Mouse (Mus musculus): ENCODE measurements around the gene Pi16. TPM values are rescaled to one million over a fixed set of nuclear protein-coding genes. Genes with fewer than 3 reads are reported as not detected.

Gene Pi16
- total RNA-seq, 2 experiments from 2014 or later: 0.98 to 1.5 TPM

GRCm38 (mm10) chr17:29326531-29327529, 9.3 kb downstream of the Pi16 start:
- no peak for DNase-seq (ENCODE audit: extremely low spot score in 1 of 2, low spot score in 1 of 2)

- no peak for DNase-seq (ENCODE audit: extremely low spot score in 1 of 2, low spot score in 1 of 2)
Observed at GRCm38 (mm10) chr17:29327691-29328090, 10.2 kb downstream of the Pi16 start.

GRCm38 (mm10) chr17:29330221-29330620, 12.7 kb downstream of the Pi16 start:
- DNase-seq (ENCODE audit: extremely low spot score in 1 of 2, low spot score in 1 of 2): no peak

- DNase-seq (ENCODE audit: extremely low spot score in 1 of 2, low spot score in 1 of 2): no peak
Observed at GRCm38 (mm10) chr17:29330671-29331410, 13.4 kb downstream of the Pi16 start.

GRCm38 (mm10) chr17:29332186-29332685, 14.8 kb downstream of the Pi16 start:
- no peak for DNase-seq (ENCODE audit: extremely low spot score in 1 of 2, low spot score in 1 of 2)

- DNase-seq (ENCODE audit: extremely low spot score in 1 of 2, low spot score in 1 of 2): no peak
Observed at GRCm38 (mm10) chr17:29336266-29336990, 18.9 kb downstream of the Pi16 start.

GRCm38 (mm10) chr17:29337979-29338823, 20.7 kb downstream of the Pi16 start:
- no peak for DNase-seq (ENCODE audit: extremely low spot score in 1 of 2, low spot score in 1 of 2)

- DNase-seq (ENCODE audit: extremely low spot score in 1 of 2, low spot score in 1 of 2): no peak
Observed at GRCm38 (mm10) chr17:29339170-29339768, 21.8 kb downstream of the Pi16 start.

- DNase-seq (ENCODE audit: extremely low spot score in 1 of 2, low spot score in 1 of 2): no peak
Observed at GRCm38 (mm10) chr17:29340406-29341261, 23.2 kb downstream of the Pi16 start.

- DNase-seq (ENCODE audit: extremely low spot score in 1 of 2, low spot score in 1 of 2): no peak
Observed at GRCm38 (mm10) chr17:29341591-29342003, 24.1 kb downstream of the Pi16 start.

- no peak for DNase-seq (ENCODE audit: extremely low spot score in 1 of 2, low spot score in 1 of 2)
Observed at GRCm38 (mm10) chr17:29342010-29342910, 24.8 kb downstream of the Pi16 start.

GRCm38 (mm10) chr17:29343241-29343640, 25.8 kb downstream of the Pi16 start:
- DNase-seq (ENCODE audit: extremely low spot score in 1 of 2, low spot score in 1 of 2): no peak

GRCm38 (mm10) chr17:29345272-29345671, 27.8 kb downstream of the Pi16 start:
- DNase-seq (ENCODE audit: extremely low spot score in 1 of 2, low spot score in 1 of 2): no peak

GRCm38 (mm10) chr17:29346496-29347125, 29.1 kb downstream of the Pi16 start:
- peak in 1 of 2 experiments; percentile 41 for DNase-seq (ENCODE audit: extremely low spot score in 1 of 2, low spot score in 1 of 2)

GRCm38 (mm10) chr17:29347126-29347644, 29.7 kb downstream of the Pi16 start:
- peak in 1 of 2 experiments; percentile 46 for DNase-seq (ENCODE audit: extremely low spot score in 1 of 2, low spot score in 1 of 2)

GRCm38 (mm10) chr17:29347645-29348256, 30.3 kb downstream of the Pi16 start, which contains the start of gene Mtch1:
Gene Mtch1 (minus strand): TSS chr17:29347934.
- peak; percentile 91 to 95 for DNase-seq (ENCODE audit: extremely low spot score in 1 of 2, low spot score in 1 of 2)

Data from layer of hippocampus, postnatal 25 days (tissue).